Mouse (Mus musculus) thymus, adult 18-20 months (tissue): ENCODE data around the gene Ski.
"Not testable (repeated sequence)": the region's sequence is repeated elsewhere in the genome, so short reads cannot be mapped to it uniquely, and the experiment has no call there.

Experiments used
- DNase-seq, 2 experiments: peaks; one replicate each; pipeline ENCODE4 v3.0.0; 2022; ENCODE audit warnings: mixed read lengths in 2 of 2

Gene Ski

GRCm38 (mm10) chr4:155222552-155222840 lies at the start of gene Ski:
TSS of gene Ski (minus strand) at chr4:155222592.
- no peak for DNase-seq

GRCm38 (mm10) chr4:155268382-155268781 lies 46.0 kb upstream of the Ski start:
- peak; percentile 10 to 16 for DNase-seq

GRCm38 (mm10) chr4:155267639-155268175 lies 45.3 kb upstream of the Ski start:
- no peak for DNase-seq

GRCm38 (mm10) chr4:155267047-155267543 lies 44.7 kb upstream of the Ski start:
- no peak for DNase-seq

GRCm38 (mm10) chr4:155264521-155265321 lies 42.3 kb upstream of the Ski start:
- no peak for DNase-seq

- no peak for DNase-seq
Observed at GRCm38 (mm10) chr4:155252253-155252652, 29.9 kb upstream of the Ski start.

GRCm38 (mm10) chr4:155251147-155251546 lies 28.8 kb upstream of the Ski start:
- no peak for DNase-seq

- DNase-seq, result peak in 1 of 2 experiments; percentile 25
Observed at GRCm38 (mm10) chr4:155250361-155251117, 28.1 kb upstream of the Ski start.

- peak; percentile 81 to 83 for DNase-seq
Observed at GRCm38 (mm10) chr4:155249648-155250351, 27.4 kb upstream of the Ski start, which contains the start of gene Faap20. TSS of gene Faap20 (plus strand) at chr4:155249802.

GRCm38 (mm10) chr4:155249257-155249647 lies 26.9 kb upstream of the Ski start:
- DNase-seq, result peak; percentile 78 to 87

- not testable (repeated sequence) for DNase-seq
Observed at GRCm38 (mm10) chr4:155248054-155248453, 25.7 kb upstream of the Ski start.

GRCm38 (mm10) chr4:155246691-155247105 lies 24.3 kb upstream of the Ski start:
- no peak for DNase-seq

GRCm38 (mm10) chr4:155245770-155246492 lies 23.5 kb upstream of the Ski start:
- DNase-seq, result no peak

- DNase-seq, result no peak
Observed at GRCm38 (mm10) chr4:155243233-155243632, 20.8 kb upstream of the Ski start.

- no peak for DNase-seq
Observed at GRCm38 (mm10) chr4:155242292-155242691, 19.9 kb upstream of the Ski start.

- DNase-seq, result no peak
Observed at GRCm38 (mm10) chr4:155241789-155242188, 19.4 kb upstream of the Ski start.

- no peak for DNase-seq
Observed at GRCm38 (mm10) chr4:155239494-155239893, 17.1 kb upstream of the Ski start.

GRCm38 (mm10) chr4:155238276-155238675 lies 15.9 kb upstream of the Ski start:
- DNase-seq, result no peak

- DNase-seq, result no peak
Observed at GRCm38 (mm10) chr4:155236737-155237385, 14.5 kb upstream of the Ski start.

- peak; percentile 44 to 61 for DNase-seq
Observed at GRCm38 (mm10) chr4:155235311-155236119, 13.1 kb upstream of the Ski start.
